ENCODE assay signal across 14 mouse cellular contexts in the genomic region with DNA sequence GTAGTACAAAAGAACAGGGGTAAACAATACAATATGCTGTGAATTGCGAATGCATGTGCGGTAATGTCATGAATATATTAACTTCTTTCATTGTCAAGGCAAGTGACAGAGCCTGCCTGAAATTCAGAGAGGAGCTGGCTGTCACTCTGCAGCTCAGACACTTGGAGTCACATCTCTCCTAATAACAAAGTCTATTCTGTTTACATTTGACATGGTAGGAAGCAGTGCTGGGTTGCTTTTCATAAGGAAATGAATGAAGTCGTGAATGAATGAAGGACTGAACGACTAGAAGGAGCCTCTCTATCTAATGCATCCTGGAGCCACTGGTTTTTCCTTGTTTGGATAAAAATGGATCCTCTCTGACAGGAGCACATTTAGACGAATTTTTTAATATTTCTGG.
DNase-seq lines count a peak whose midpoint lies in the region; ATAC-seq and TF ChIP-seq lines count a peak whose summit lies in the region.
"Had no signal": no experiment of that assay in that cellular context is flagged by ENCODE, and none has a peak within 500 bp of the region (broad histone marks: within the 10 kb centered on the region; RNA-seq: fewer than 3 reads in every experiment).

No protein-coding gene starts in this region.

- intact Hi-C loops in heart, postnatal 10 days (cut with DNase I), result no loop called here
- intact Hi-C loops in gastrocnemius, adult 2 months (cut with DNase I), result no loop called here

- H3K4me3 ChIP-seq in heart, embryonic 14.5 days (ENCODE audit: control insufficient read depth in 1 of 2, insufficient read depth in 1 of 2, low read depth in 1 of 2, low read length in 2 of 2), result no peak overlapping the region
- peak overlapping the region; percentile 31; the same call in 1 of the 2 replicates for H3K4me3 ChIP-seq in forebrain, embryonic 10.5 days
- peak overlapping the region; percentile 30; the same call in 1 of the 2 replicates for H3K4me3 ChIP-seq in hindbrain, embryonic 13.5 days
- H3K4me3 ChIP-seq in midbrain, postnatal 0 days (ENCODE audit: low read depth, low read length), result peak overlapping the region; percentile 22
- no peak overlapping the region for H3K4me3 ChIP-seq in gastrocnemius, adult 2 months

- H3K9me3 ChIP-seq in heart, embryonic 14.5 days (ENCODE audit: control insufficient read depth, low read length), result no peaks in the 10 kb centered on the region
- no peaks in the 10 kb centered on the region for H3K9me3 ChIP-seq in forebrain, embryonic 10.5 days
- no peaks in the 10 kb centered on the region for H3K9me3 ChIP-seq in hindbrain, embryonic 13.5 days
- no peaks in the 10 kb centered on the region for H3K9me3 ChIP-seq in midbrain, postnatal 0 days (ENCODE audit: low read length)

- WGBS in heart, embryonic 14.5 days, result 36% methylated on average over 5 of the region's 5 CpGs
- 28% methylated on average over 5 of the region's 5 CpGs for WGBS in forebrain, embryonic 10.5 days
- 11% methylated on average over 5 of the region's 5 CpGs for WGBS in hindbrain, embryonic 13.5 days
- WGBS in midbrain, postnatal 0 days, result 7% methylated on average over 5 of the region's 5 CpGs

- peak overlapping the region; percentile 64 for H3K4me2 ChIP-seq in heart, embryonic 14.5 days (ENCODE audit: low read length)
- H3K4me2 ChIP-seq in hindbrain, embryonic 13.5 days, result peak overlapping the region; percentile 48
- peak overlapping the region; percentile 48 for H3K4me2 ChIP-seq in midbrain, postnatal 0 days (ENCODE audit: low read depth, low read length, poor library complexity, severe bottlenecking)
- H3K4me2 ChIP-seq: liver, embryonic 11.5 days had no signal

- H3K27me3 ChIP-seq in heart, embryonic 14.5 days (ENCODE audit: control insufficient read depth, insufficient read depth, low read length), result no peaks in the 10 kb centered on the region
- H3K27me3 ChIP-seq in forebrain, embryonic 10.5 days (ENCODE audit: poor library complexity, severe bottlenecking), result 0 out of 2 replicates have a peak, but pooled peaks cover 5% of the 10 kb centered on the region
- H3K27me3 ChIP-seq in hindbrain, embryonic 13.5 days, result no peaks in the 10 kb centered on the region
- no peaks in the 10 kb centered on the region for H3K27me3 ChIP-seq in midbrain, postnatal 0 days (ENCODE audit: insufficient read depth, low read length)

- no peak for ATAC-seq in heart, embryonic 14.5 days (ENCODE audit: insufficient number of reproducible peaks, insufficient read depth, low FRiP score, low read depth)
- ATAC-seq in hindbrain, embryonic 13.5 days (ENCODE audit: low FRiP score), result peak; percentile 77
- ATAC-seq in midbrain, postnatal 0 days (ENCODE audit: low FRiP score), result peak; percentile 56
- ATAC-seq: activated CD4-positive, CD25-positive, alpha-beta regulatory T cell, adult 4 months; intestine, postnatal 0 days had no signal

- TF ChIP-seq CTCF in midbrain, postnatal 0 days (IDR thresholded peaks at IDR 0.05), result no peak
- no peak for TF ChIP-seq CTCF in gastrocnemius, adult 2 months (IDR thresholded peaks at IDR 0.05)

- H3K27ac ChIP-seq in heart, embryonic 14.5 days (replicated peaks in 1 of 2; ENCODE audit: control insufficient read depth in 1 of 2, insufficient read depth in 1 of 2, low read depth in 2 of 2, low read length in 2 of 2), result no peak overlapping the region
- H3K27ac ChIP-seq in forebrain, embryonic 10.5 days, result no peak overlapping the region
- peak overlapping the region; percentile 55 for H3K27ac ChIP-seq in hindbrain, embryonic 13.5 days
- peak overlapping the region; percentile 38; the same call in 1 of the 2 replicates for H3K27ac ChIP-seq in midbrain, postnatal 0 days (ENCODE audit: low read depth, low read length)
- no peak overlapping the region for H3K27ac ChIP-seq in gastrocnemius, adult 2 months

- no peaks in the 10 kb centered on the region for H3K4me1 ChIP-seq in heart, embryonic 14.5 days (ENCODE audit: control insufficient read depth in 2 of 2, insufficient read depth in 2 of 2, low read length in 2 of 2)
- H3K4me1 ChIP-seq in forebrain, embryonic 10.5 days, result peaks cover 17% of the 10 kb centered on the region
- H3K4me1 ChIP-seq in hindbrain, embryonic 13.5 days (replicated peaks), result peaks cover 16% of the 10 kb centered on the region
- peaks cover 5% of the 10 kb centered on the region; the same call in 1 of the 2 replicates for H3K4me1 ChIP-seq in midbrain, postnatal 0 days (ENCODE audit: insufficient read depth, low read length)

- H3K9ac ChIP-seq in heart, embryonic 14.5 days (ENCODE audit: low read length), result no peak overlapping the region
- peak overlapping the region; percentile 56; the same call in 1 of the 2 replicates for H3K9ac ChIP-seq in hindbrain, embryonic 13.5 days
- H3K9ac ChIP-seq in midbrain, postnatal 0 days (replicated peaks; ENCODE audit: low read length, poor library complexity, severe bottlenecking), result no peak overlapping the region

- no peaks in the 10 kb centered on the region for H3K36me3 ChIP-seq in heart, embryonic 14.5 days (ENCODE audit: control insufficient read depth, insufficient read depth, low read length)
- H3K36me3 ChIP-seq in forebrain, embryonic 10.5 days (replicated peaks), result no peaks in the 10 kb centered on the region
- H3K36me3 ChIP-seq in hindbrain, embryonic 13.5 days, result no peaks in the 10 kb centered on the region
- H3K36me3 ChIP-seq in midbrain, postnatal 0 days (ENCODE audit: insufficient read depth, low read length), result no peaks in the 10 kb centered on the region

- DNase-seq in heart, postnatal 10 days, result no peak
- no peak for DNase-seq in forebrain, embryonic 10.5 days (ENCODE audit: extremely low spot score, low spot score)
- DNase-seq in midbrain, postnatal 0 days (ENCODE audit: low spot score), result peak; percentile 5
- no peak for DNase-seq in spleen, adult 12 weeks (ENCODE audit: low spot score)
- no peak for DNase-seq in gastrocnemius, adult 2 months
- no peak for DNase-seq in kidney, postnatal 25 days
- DNase-seq: gastrocnemius, postnatal 36 days; lung, postnatal 10 days; thymus, postnatal 14 days had no signal

Comparison
In these comparisons a context has a peak if more than half of its experiments do, and no peak if none do; other contexts are left out.
1. H3K27ac ChIP-seq: peak in hindbrain, embryonic 13.5 days (single experiment) and midbrain, postnatal 0 days (single experiment); none in heart, embryonic 14.5 days (0 of 2), forebrain, embryonic 10.5 days (single experiment) and gastrocnemius, adult 2 months (single experiment).
2. H3K4me3 ChIP-seq: peak in forebrain, embryonic 10.5 days (single experiment), hindbrain, embryonic 13.5 days (single experiment) and midbrain, postnatal 0 days (single experiment); none in heart, embryonic 14.5 days (0 of 2) and gastrocnemius, adult 2 months (single experiment).
3. Peak in every context shown above with its lines, with median percentiles within 50 percentile points of each other: H3K4me2 ChIP-seq.